Mouse (Mus musculus): ENCODE data around the gene Rabggta. TPM values are rescaled to one million over a fixed set of nuclear protein-coding genes. Genes with fewer than 3 reads are reported as not detected.

Rabggta gene
- total RNA-seq (2014; rRNA removed) (75.1 and 94.5 TPM in 2 replicates), polyA plus RNA-seq (2015; fragmentation: Nextera tagmentation; extraction: Ambion mirVana) (61.9 and 62.6 TPM in 2 replicates)

GRCm38 (mm10) chr14:55721700-55722437 is at the start of gene Rabggta:
Gene Rabggta (minus strand): TSS chr14:55722263.
- Histone ChIP-seq H3K9ac (replicated peaks; ENCODE audit: low read length, poor library complexity, severe bottlenecking) (peak within 1 kb of the TSS; percentile 55), H3K36me3 (ENCODE audit: insufficient read depth, low read length) (peaks cover 22% of the 10 kb centered on the region), H3K4me2 (ENCODE audit: low read depth, low read length, poor library complexity, severe bottlenecking) (peak within 1 kb of the TSS; percentile 68), H3K27ac (ENCODE audit: low read depth, low read length) (peak within 1 kb of the TSS; percentile 48), H3K4me3 (ENCODE audit: low read depth, low read length) (peak within 1 kb of the TSS; percentile 45), H3K4me1 (ENCODE audit: insufficient read depth, low read length) (peaks cover 5% of the 10 kb centered on the region; the same call in 1 of the 2 replicates), H3K27me3 (ENCODE audit: insufficient read depth, low read length) (no peaks in the 10 kb centered on the region), H3K9me3 (ENCODE audit: low read length) (no peaks in the 10 kb centered on the region)
- peak; percentile 96 for TF ChIP-seq CTCF (IDR thresholded peaks at IDR 0.05)
- DNase-seq (ENCODE audit: low spot score): peak; percentile 96
- WGBS: 1% methylated on average over 50 of the region's 50 CpGs
- peak; percentile 96 for ATAC-seq (ENCODE audit: low FRiP score)

GRCm38 (mm10) chr14:55769087-55769703 is 47.1 kb upstream of the Rabggta start:
- peaks cover 11% of the 10 kb centered on the region; the same call in 1 of the 2 replicates for H3K27me3 ChIP-seq (ENCODE audit: insufficient read depth, low read length)
- DNase-seq (ENCODE audit: low spot score): no peak

DNA sequence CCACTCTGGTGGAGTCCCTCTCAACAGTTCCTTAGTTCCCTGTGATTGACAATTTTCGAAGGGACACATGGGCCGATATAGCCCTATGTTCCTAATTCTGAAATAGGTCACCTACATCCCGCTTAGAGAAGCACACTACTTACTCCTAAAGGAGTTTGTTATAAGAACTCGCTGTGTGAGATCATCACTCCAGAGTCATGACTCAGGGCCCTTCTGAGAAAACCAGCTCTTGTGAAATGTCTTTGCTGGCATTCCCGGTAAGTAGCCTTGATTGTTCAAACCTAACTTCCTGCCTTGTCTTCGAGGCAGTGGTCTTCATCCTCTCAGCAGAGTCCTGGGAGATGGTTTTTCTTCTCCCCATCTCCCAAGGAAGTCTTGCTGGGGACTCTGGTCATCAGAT is 46.5 kb upstream of the Rabggta start:
- Histone ChIP-seq H3K4me2 (ENCODE audit: low read depth, low read length, poor library complexity, severe bottlenecking) (no peak overlapping the region), H3K27me3 (ENCODE audit: insufficient read depth, low read length) (peaks cover 13% of the 10 kb centered on the region; the same call in 1 of the 2 replicates), H3K4me3 (ENCODE audit: low read depth, low read length) (no peak overlapping the region), H3K36me3 (ENCODE audit: insufficient read depth, low read length) (no peaks in the 10 kb centered on the region), H3K27ac (ENCODE audit: low read depth, low read length) (no peak overlapping the region), H3K9ac (replicated peaks; ENCODE audit: low read length, poor library complexity, severe bottlenecking) (no peak overlapping the region; the same call in 1 of the 2 replicates), H3K4me1 (ENCODE audit: insufficient read depth, low read length) (no peaks in the 10 kb centered on the region), H3K9me3 (ENCODE audit: low read length) (no peaks in the 10 kb centered on the region)
- DNase-seq (ENCODE audit: low spot score): no peak
- 91% methylated on average over 6 of the region's 6 CpGs for WGBS
- no peak for ATAC-seq (ENCODE audit: low FRiP score)
- TF ChIP-seq CTCF (IDR thresholded peaks at IDR 0.05): no peak

More at GRCm38 (mm10) chr14:55769087-55769703, 47.1 kb upstream of the Rabggta start:
- Histone ChIP-seq H3K9ac (replicated peaks; ENCODE audit: low read length, poor library complexity, severe bottlenecking) (no peak overlapping the region), H3K9me3 (ENCODE audit: low read length) (no peaks in the 10 kb centered on the region), H3K27ac (ENCODE audit: low read depth, low read length) (no peak overlapping the region), H3K4me1 (ENCODE audit: insufficient read depth, low read length) (no peaks in the 10 kb centered on the region), H3K4me2 (ENCODE audit: low read depth, low read length, poor library complexity, severe bottlenecking) (no peak overlapping the region), H3K36me3 (ENCODE audit: insufficient read depth, low read length) (no peaks in the 10 kb centered on the region), H3K4me3 (ENCODE audit: low read depth, low read length) (no peak overlapping the region)
- ATAC-seq (ENCODE audit: low FRiP score): no peak
- no peak for TF ChIP-seq CTCF (IDR thresholded peaks at IDR 0.05)
- WGBS: 78% methylated on average over 16 of the region's 16 CpGs

DNA sequence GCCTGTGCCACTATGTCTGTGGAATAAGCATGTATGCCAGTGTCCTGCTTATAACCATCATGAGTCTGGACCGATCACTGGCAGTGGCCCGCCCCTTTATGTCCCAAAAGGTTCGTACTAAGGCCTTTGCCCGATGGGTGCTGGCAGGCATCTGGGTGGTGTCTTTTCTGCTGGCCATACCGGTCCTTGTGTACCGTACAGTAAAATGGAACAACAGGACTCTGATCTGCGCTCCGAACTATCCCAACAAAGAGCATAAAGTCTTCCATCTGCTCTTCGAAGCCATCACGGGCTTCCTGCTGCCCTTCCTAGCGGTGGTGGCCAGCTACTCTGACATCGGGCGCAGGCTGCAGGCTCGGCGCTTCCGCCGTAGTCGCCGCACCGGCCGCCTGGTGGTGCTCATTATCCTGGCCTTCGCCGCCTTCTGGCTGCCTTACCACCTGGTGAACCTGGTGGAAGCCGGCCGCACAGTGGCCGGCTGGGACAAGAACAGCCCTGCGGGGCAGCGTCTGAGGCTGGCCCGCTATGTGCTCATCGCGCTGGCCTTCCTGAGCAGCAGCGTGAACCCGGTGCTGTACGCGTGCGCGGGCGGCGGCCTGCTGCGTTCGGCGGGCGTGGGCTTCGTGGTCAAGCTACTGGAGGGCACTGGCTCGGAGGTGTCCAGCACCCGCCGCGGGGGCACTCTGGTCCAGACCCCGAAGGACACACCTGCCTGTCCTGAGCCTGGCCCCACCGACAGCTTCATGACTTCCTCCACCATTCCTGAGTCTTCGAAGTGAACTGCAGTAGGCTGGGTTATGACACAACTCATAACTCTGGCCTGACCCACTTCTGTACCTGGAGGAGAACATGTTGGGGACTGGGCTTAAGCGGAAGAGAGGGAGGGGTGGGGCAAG is 45.7 kb upstream of the Rabggta start:
- H3K4me2 ChIP-seq (ENCODE audit: low read depth, low read length, poor library complexity, severe bottlenecking): peak overlapping the region; percentile 73
- DNase-seq (ENCODE audit: low spot score) (peak; percentile 55), ATAC-seq (ENCODE audit: low FRiP score) (peak; percentile 67)
- H3K27ac ChIP-seq (ENCODE audit: low read depth, low read length): no peak overlapping the region
- peak overlapping the region; percentile 51 for H3K9ac ChIP-seq (replicated peaks; ENCODE audit: low read length, poor library complexity, severe bottlenecking)
- H3K4me3 ChIP-seq (ENCODE audit: low read depth, low read length): peak overlapping the region; percentile 35
- H3K27me3 ChIP-seq (ENCODE audit: insufficient read depth, low read length): peaks cover 10% of the 10 kb centered on the region; the same call in 1 of the 2 replicates
- H3K9me3 ChIP-seq (ENCODE audit: low read length): no peaks in the 10 kb centered on the region
- H3K4me1 ChIP-seq (ENCODE audit: insufficient read depth, low read length): 0 out of 2 replicates have a peak, but pooled peaks cover 2% of the 10 kb centered on the region
- TF ChIP-seq CTCF (IDR thresholded peaks at IDR 0.05): peak; percentile 73
- 12% methylated on average over 52 of the region's 52 CpGs for whole genome bisulfite sequencing
- H3K36me3 ChIP-seq (ENCODE audit: insufficient read depth, low read length): no peaks in the 10 kb centered on the region

- peaks cover 10% of the 10 kb centered on the region; the same call in 1 of the 2 replicates for H3K4me1 ChIP-seq (ENCODE audit: insufficient read depth, low read length)
- DNase-seq (ENCODE audit: low spot score): no peak
- H3K9me3 ChIP-seq (ENCODE audit: low read length): no peaks in the 10 kb centered on the region
- no peak within 1 kb of the TSS for H3K4me2 ChIP-seq (ENCODE audit: low read depth, low read length, poor library complexity, severe bottlenecking)
- H3K4me3 ChIP-seq (ENCODE audit: low read depth, low read length): no peak within 1 kb of the TSS
- H3K27me3 ChIP-seq (ENCODE audit: insufficient read depth, low read length): peaks cover 15% of the 10 kb centered on the region; the same call in 1 of the 2 replicates
- no peak for TF ChIP-seq CTCF (IDR thresholded peaks at IDR 0.05)
- WGBS: 72% methylated on average over 4 of the region's 4 CpGs
- H3K36me3 ChIP-seq (ENCODE audit: insufficient read depth, low read length): no peaks in the 10 kb centered on the region
- no peak for ATAC-seq (ENCODE audit: low FRiP score)
- no peak within 1 kb of the TSS for H3K9ac ChIP-seq (replicated peaks; ENCODE audit: low read length, poor library complexity, severe bottlenecking)
- no peak within 1 kb of the TSS for H3K27ac ChIP-seq (ENCODE audit: low read depth, low read length)
Measured at GRCm38 (mm10) chr14:55765696-55766095, 43.6 kb upstream of the Rabggta start, which contains the start of gene Ltb4r1. Gene Ltb4r1 (plus strand): TSS chr14:55765962.

Data from midbrain, postnatal 0 days (tissue).